Mouse (Mus musculus) E14TG2a.4 (cell line): ENCODE measurements around the gene Dusp1.
A peak's percentile ranks its signal among the peaks of the same experiment; 100 is the strongest.

ENCODE experiments used
- CTCF ChIP-seq: conservative IDR thresholded peaks from 2 replicates; pipeline ENCODE4 v1.5.1; 2014; ENCODE audit warnings: low read length
- NANOG ChIP-seq: IDR thresholded peaks from 2 replicates; pipeline ENCODE4 v1.6.1; 2014; ENCODE audit warnings: borderline replicate concordance, low read length, mixed read lengths
- POU5F1 ChIP-seq: IDR thresholded peaks from 2 replicates; pipeline ENCODE4 v1.6.1; 2014; ENCODE audit warnings: low read length, borderline replicate concordance

DNA sequence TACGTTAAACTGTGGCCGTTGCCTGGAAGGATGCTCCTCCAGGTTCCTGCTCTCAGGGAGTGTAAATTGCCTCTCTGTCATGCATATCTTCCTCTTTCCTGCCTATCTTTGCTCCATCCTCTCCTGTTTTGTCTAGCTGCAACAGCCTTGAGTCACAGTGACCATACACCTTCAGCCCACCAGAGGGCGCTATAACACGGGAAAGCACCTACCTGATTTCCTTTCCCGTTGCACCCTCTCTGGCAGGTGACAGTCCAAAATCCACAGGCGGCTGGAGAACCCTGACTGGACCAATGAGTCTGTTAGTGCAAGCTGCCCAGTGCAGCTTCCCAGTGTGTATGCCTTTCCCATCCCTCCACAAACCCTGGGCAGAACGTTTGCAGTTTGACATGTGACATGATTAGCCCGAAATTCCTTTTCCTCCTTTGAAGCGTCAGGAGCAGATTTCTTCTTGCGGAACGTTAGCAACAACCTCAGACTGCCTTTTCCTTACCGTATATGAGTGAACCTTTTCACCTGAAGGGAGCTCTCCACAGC, 99.2 kb downstream of the Dusp1 start:
- TF ChIP-seq CTCF (peak; percentile 91), NANOG (no peak), POU5F1 (no peak)
